Mouse (Mus musculus) embryo, embryonic 10 days (tissue): ENCODE measurements around the gene Nfkbiz.

Experiments used
- DNase-seq: peaks from one replicate; pipeline ENCODE4 v3.0.0-alpha.2; 2015; ENCODE audit warnings: low spot score

Gene Nfkbiz

DNA sequence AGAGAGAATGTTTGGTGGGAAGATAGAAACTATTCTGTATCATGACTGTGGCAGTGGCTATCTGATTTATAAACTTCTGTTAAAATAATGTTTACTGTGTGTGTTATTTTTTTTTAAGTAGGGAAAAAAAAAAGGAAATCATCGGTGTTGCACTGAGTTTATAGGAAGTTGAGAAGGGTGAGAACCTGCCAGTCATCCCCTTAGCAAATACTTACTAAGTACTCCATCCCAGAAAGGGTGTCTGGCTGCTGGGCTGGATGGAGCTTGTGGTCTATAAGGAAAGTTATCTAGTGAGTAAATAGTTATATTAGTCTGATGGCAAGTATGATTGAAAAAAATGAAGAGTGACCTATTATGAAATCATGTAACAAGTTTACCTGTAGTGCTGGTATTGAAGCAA is 37.1 kb downstream of the Nfkbiz start:
- no peak for DNase-seq

DNA sequence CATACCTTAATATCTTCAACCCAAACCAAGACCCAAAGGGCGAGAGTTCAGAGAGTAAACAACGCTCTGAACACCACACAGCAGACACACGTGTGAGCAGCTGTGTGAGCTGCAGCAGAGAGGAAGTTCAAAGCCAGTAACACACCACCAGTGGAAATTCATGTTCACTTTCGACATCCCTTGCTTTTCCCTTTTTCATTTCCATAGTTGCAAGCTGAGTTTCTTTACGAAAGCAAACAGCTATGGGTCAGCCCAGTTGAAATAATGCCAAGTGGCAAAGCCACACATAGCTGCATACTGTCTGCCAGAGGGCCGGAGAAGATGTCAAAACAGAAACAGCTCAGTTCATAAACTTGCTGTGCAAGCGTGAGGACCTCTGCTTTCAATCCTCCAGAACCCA is 39.9 kb downstream of the Nfkbiz start:
- no peak for DNase-seq

DNA sequence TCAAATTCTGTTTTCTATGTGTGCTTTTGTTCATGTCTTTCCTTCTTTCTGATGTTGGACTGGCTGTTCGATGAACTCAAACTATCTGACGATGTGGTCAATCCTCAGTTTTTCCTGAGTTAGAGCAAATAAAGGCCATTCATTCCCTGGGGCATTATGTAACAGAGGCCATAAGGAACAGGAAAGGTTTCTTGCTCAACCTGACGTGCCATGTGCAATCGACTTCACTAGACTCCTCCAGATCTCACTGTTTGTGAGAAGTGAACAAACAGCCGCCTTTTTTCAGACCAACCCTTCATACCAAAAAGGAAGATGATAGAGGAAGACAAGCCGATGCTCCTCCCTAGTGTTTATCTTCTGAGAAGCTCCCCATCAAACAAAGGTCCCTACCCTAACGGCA is 48.4 kb downstream of the Nfkbiz start:
- DNase-seq, result no peak

DNA sequence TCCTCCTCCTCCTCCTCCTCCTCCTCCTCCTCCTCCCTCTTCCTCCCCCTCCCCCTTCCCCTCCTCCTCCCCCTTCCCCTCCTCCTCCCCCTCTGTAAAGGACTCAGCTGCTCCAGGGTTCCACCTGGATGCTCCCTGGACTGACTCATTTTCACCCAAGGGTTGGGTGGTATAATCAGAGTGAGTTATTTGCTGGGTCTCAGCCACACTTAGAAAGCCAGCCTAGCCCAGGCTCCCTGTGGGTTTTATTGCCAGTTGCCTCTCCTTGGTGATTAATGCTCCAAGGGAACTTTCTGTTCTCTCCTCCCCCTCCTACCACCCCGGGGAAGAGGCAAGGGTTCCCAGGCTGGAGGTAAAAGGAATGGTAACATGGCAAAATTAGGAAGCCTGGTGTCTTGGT is 49.4 kb downstream of the Nfkbiz start:
- DNase-seq, result no peak

DNA sequence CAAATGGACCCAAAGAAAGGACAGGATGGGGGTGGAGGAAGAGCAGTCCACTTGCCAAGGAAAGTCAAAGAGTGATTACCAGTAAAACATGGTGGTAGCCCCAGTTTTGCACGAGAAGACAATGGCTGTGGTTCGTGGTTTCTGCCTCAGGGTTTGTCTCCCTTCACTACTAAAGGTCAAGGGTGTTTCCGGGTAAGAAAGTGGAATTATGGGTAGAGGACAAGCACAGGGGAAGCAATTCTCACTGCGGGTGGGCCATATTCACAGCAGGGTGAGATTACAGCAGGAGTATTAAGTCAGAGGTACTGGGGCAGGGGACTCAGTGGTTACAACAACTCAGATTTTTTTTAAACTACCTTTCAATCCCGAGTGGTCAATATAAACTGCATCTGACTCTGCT is 50.0 kb downstream of the Nfkbiz start:
- DNase-seq, result no peak

DNA sequence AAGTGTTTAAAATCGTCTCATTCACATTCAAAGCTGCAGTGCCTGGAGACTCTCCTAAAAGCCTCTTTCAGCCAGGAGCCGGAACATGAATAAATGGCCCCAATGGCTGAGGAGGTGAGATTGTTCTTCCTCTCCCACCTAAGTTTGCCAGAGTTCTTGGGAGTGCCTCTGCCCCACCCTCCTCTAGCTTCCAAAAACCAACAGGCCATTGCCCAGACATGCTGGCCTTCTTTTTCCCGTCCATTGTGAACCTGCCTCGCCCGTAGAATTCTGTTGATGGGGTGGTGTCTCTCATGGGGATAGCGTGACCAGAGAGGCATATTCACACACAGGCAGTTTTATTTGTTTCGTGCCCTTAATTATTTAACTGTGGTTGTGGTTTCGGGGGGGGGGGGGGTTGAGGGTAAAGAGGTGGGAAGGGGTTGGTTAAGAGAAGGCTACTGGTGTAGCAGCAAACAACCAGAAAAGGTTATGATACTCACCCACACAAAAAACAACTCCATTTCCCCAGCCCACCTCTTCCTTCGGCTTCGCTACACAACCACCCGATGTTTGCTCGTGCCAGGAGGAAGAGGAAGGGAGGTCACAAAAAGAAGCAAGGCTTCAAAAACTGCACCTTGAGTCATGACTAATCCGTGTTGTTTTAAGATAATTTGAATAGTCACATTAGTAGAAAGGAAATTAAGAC is 51.2 kb downstream of the Nfkbiz start:
- no peak for DNase-seq

DNA sequence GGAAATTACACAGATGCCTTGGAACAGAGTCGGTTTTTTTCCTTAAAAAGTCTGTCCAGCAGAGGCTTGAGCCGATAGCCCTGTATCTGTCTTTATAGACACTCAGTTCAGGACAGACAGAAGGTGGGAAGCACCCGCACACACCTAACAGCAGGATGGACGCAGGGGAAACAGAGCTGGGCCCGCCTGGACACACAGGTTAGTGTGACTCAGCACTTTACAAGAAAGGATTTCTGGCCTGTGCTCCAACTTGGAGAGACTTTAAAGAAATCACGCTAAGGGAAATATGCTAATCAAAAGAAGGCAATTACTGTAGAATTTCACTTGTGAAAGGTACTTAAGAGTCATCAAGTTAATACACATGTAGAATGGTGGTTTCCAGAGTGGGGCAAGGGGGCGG is 54.3 kb downstream of the Nfkbiz start:
- DNase-seq, result no peak

DNA sequence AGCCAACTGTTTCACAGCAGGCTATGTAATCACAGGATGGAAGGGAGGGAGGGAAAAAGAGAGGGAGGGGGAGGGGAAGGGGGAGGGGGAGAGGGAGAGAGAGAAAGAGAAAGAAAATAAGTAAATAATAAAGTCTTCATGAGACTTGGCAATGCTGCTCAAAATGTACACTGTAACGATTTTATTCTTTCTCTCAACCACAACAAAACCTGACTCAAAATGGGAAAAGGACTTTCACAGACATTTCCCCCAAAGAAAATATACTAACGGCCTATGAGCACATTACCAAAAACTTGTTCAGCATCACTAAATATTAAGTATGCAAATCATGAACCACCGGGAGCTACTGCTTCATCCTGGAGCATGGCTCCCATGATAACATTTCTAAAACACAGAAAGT is 54.8 kb downstream of the Nfkbiz start:
- no peak for DNase-seq

DNA sequence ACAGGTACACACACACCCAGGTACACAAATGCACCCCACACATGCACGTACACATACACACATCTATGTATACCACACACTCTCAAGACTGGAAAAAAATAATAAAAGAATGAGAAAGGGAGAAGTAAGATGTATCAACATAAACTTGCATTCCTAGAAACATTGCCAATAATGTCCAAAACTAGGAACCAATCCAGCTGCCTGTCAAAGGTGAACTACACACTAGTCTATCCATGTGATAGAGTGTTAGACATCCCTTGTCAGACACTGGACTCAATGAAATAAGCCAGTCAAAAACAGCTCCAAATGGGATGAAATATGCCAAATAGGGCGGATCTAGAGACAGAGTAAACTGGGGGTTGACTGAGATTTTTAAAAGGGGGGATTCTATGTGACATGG is 55.8 kb downstream of the Nfkbiz start:
- DNase-seq, result no peak

DNA sequence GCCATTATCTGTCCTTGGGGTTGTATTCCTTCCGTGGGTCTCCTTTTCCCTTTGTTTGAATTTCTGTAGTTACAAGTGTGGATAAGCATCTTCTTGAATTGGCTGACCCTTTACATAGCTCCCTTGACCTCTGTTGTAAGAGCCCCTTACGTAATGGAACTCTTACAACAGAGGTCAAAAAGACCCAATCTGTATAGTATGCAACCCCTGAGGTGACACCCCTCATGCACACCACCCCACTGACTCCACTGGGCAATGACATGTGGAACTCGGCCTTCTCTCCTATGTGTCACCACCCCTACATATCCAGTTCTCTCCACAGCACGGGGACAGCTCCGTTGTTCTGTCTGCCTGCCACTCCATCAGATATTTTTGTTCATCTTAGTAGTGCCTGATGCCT is 56.9 kb downstream of the Nfkbiz start:
- no peak for DNase-seq

DNA sequence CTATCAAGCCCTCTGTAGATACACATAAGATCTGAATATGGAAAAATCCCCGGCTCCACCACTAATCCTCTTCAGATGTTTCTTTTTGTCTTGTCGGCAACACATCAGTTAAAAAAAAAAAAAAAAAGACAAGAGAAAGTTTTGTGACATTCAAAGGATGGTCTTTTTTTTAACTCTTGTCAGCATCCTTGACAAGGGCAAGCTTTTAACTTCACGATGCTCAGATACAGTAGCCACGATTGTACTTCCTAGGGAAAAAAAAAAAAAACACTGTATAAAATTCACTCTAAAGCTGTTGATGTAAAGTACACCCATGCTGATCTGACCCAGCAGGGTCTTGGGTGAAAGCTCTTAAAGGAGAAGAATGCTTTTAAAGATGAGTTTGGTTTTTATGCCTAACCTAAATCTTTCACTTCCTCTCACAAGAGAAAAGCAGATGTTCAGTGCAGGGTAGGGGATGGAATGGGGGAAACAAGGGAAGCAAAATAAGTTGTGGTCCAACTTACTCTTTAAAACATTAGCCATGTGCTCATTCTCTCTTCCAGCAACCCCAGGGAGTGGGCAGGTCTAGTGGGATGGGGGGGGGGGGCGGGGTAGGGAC is 57.6 kb downstream of the Nfkbiz start:
- no peak for DNase-seq

DNA sequence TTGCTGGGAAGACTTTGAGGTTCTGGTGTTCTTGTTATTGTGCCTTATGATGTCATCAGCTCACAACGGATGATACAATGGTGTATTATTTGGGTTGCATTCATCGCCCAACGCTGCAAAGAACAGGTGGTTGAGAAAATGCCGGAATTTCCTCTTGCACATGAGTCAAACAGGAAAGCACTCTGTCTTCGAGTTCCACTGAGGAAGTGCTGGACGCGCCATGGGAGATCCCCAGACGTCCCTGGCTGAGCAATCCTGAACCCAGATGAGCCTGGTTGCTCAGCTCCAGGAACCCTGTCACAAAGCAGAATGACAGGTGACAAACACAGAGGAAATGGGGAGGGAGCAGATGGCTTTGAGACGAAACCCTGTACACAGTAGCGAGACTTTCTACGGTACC is 62.4 kb downstream of the Nfkbiz start:
- DNase-seq, result no peak

DNA sequence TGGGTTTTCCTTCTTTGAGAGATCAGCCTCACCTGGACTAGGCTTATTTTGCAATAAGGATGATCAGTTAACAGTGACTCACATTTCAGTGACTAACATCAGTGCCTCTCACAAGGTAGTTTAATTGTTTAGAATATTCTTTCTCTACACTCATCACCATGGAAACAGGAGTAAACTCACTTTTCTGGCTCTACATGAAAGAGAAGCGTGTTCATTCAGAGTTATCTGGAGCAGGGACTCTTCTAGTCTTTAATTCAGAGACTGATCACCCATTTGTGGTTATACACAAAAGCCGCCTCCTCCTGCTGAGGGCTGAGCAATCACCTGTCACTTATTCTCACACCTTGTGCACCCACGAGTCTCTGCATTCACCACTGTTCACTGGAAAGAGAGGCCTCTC is 68.5 kb downstream of the Nfkbiz start:
- no peak for DNase-seq
